In the genomic region with DNA sequence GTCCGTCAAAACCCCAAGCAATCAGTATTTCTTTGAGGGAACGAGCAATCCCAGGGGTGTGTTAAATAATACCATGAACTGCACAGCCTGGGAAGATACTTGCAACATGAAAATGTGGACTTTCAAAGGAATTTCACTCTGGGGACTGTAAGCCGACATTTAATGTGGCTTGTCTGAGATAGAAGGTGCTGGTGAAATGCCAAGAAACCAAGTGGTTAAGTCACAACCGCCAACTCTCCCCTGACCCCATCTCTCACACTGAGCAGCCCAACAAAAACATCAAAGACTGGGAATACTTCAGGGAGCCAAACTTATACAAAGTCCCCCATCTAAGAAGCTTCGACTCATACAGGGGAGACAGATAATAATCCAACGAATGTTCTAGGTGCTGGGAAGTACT, we compare ENCODE assay signal across 21 mouse cellular contexts.
"Had no signal": no experiment of that assay in that cellular context is flagged by ENCODE, and none has a peak within 500 bp of the region (broad histone marks: within the 10 kb centered on the region; RNA-seq: fewer than 3 reads in every experiment).

No protein-coding gene starts in this region.

- ATAC-seq: midbrain, embryonic 16.5 days had no signal

- H3K9ac ChIP-seq: liver, embryonic 13.5 days; liver, embryonic 15.5 days; lung, embryonic 15.5 days; midbrain, embryonic 12.5 days; neural tube, embryonic 13.5 days; neural tube, embryonic 15.5 days had no signal

- DNase-seq: liver, embryonic 13.5 days; lung, adult 18-20 months; lung, postnatal 10 days; lung, postnatal 4 days; midbrain, embryonic 14.5 days; retina, postnatal 1 day; right cerebral cortex, adult 18-20 months; right cerebral cortex, postnatal 25 days; right cerebral cortex, postnatal 4 days; spleen, adult 18-20 months; thymus, adult 18-20 months; thymus, postnatal 14 days; thymus, postnatal 36 days had no signal

- H3K36me3 ChIP-seq: liver, embryonic 13.5 days; liver, embryonic 15.5 days; lung, embryonic 15.5 days; midbrain, embryonic 10.5 days; midbrain, embryonic 12.5 days; neural tube, embryonic 13.5 days; neural tube, embryonic 15.5 days had no signal

- H3K4me3 ChIP-seq: liver, embryonic 13.5 days; liver, embryonic 15.5 days; lung, embryonic 15.5 days; midbrain, embryonic 10.5 days; midbrain, embryonic 12.5 days; myocyte; neural tube, embryonic 13.5 days; neural tube, embryonic 15.5 days had no signal

- H3K4me1 ChIP-seq: liver, embryonic 13.5 days; liver, embryonic 15.5 days; lung, embryonic 15.5 days; midbrain, embryonic 10.5 days; midbrain, embryonic 12.5 days; neural tube, embryonic 13.5 days; neural tube, embryonic 15.5 days had no signal

- H3K27me3 ChIP-seq: liver, embryonic 13.5 days; liver, embryonic 15.5 days; lung, embryonic 15.5 days; midbrain, embryonic 12.5 days; neural tube, embryonic 13.5 days; neural tube, embryonic 15.5 days had no signal

- H3K27ac ChIP-seq: liver, embryonic 13.5 days; liver, embryonic 15.5 days; lung, embryonic 15.5 days; midbrain, embryonic 10.5 days; midbrain, embryonic 12.5 days; neural tube, embryonic 13.5 days; neural tube, embryonic 15.5 days had no signal

- H3K9me3 ChIP-seq: liver, embryonic 13.5 days; liver, embryonic 15.5 days; lung, embryonic 15.5 days; midbrain, embryonic 10.5 days; midbrain, embryonic 12.5 days; neural tube, embryonic 13.5 days; neural tube, embryonic 15.5 days had no signal

- H3K4me2 ChIP-seq: liver, embryonic 13.5 days; liver, embryonic 15.5 days; lung, embryonic 15.5 days; midbrain, embryonic 12.5 days; neural tube, embryonic 13.5 days; neural tube, embryonic 15.5 days had no signal
